Mouse (Mus musculus) lung, adult 2 months (tissue): ENCODE measurements at regions not wholly inside any gene's neighbourhood (a gene's known extent, or its start where the extent isn't known, plus 50 kb on each side); places are given as distances from the start of the nearest gene placed in this dataset.

Source experiments
- DNase-seq: peaks from one replicate; pipeline ENCODE4 v3.0.0; 2022
- H3K4me1 ChIP-seq: fragments of 200-500 bp; 2 replicates; pipeline ENCODE4 v1.6.1; 2011; ENCODE audit warnings: low read length; ENCODE audit not compliant: control insufficient read depth, insufficient read depth
- H3K4me3 ChIP-seq: fragments of 200-500 bp; replicated peaks from 2 replicates; pipeline ENCODE3; 2011; ENCODE audit warnings: low read depth, mild to moderate bottlenecking, control low read depth, low read length; ENCODE audit errors: extremely low read depth
- CTCF ChIP-seq: fragments of 200-500 bp; IDR thresholded peaks from 2 replicates; pipeline ENCODE4 v1.5.1; 2011; ENCODE audit warnings: mild to moderate bottlenecking, low read length, control low read depth; ENCODE audit not compliant: insufficient read depth
- POLR2A ChIP-seq: fragments of 200-500 bp; IDR thresholded peaks from 2 replicates; pipeline ENCODE4 v1.6.1; 2011; ENCODE audit warnings: low read depth, mild to moderate bottlenecking, control low read depth, low read length, borderline replicate concordance; ENCODE audit errors: extremely low read depth
- WGBS: fragments of 180-500 bp; shearing (Covaris S2); methylation state at CpG from one replicate; pipeline ENCODE4 v1.1.7; 2018; 5-methylcytosine and 5-hydroxymethylcytosine counted together

DNA sequence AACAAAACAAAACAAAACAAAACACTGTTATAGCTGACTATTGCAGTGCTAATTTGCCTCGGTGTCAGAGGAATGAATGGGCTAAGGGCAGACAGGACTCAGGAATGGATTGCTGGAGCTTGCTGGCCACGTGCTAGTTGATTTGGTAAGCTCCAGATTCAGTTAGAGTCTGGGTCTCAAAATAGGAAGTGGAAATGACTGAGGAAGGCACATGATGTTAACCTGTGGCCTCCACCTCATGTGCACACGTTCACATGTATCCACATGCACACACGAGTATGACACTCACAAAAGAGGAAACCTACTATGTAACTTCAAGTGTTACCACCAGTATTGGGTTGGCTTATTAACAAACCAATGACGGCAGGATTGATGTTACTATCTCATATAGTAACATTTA, 125.0 kb downstream of the Ndfip2 start:
- H3K4me1 ChIP-seq, result no peaks in the 10 kb centered on the region
- TF ChIP-seq POLR2A (no peak), CTCF (no peak)
- WGBS, result 65% methylated on average over 5 of the region's 5 CpGs
- H3K4me3 ChIP-seq, result no peak overlapping the region
- no peak for DNase-seq

DNA sequence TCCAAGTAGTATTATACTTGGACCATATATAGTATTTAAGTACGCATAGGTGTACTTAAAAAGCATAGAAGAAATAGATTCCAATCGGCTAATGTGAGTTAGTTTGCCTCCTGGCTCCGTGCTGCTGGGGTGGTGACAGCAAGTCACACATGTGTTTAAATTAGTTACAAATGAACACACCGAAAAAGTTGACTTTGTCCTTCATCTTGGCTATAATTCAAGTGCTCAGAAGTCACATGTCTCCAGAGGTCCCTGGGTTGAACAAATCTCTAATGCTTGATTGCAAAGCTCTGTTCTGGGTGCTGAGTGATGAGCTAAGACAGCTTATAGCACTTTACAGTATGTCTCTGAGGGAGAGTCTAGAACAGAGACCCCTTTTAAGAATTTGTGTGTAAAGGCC, 121.7 kb downstream of the Ndfip2 start:
- TF ChIP-seq POLR2A (no peak), CTCF (no peak)
- no peak for DNase-seq
- Histone ChIP-seq H3K4me1 (no peaks in the 10 kb centered on the region), H3K4me3 (no peak overlapping the region)
- 63% methylated on average over 4 of the region's 4 CpGs for WGBS

DNA sequence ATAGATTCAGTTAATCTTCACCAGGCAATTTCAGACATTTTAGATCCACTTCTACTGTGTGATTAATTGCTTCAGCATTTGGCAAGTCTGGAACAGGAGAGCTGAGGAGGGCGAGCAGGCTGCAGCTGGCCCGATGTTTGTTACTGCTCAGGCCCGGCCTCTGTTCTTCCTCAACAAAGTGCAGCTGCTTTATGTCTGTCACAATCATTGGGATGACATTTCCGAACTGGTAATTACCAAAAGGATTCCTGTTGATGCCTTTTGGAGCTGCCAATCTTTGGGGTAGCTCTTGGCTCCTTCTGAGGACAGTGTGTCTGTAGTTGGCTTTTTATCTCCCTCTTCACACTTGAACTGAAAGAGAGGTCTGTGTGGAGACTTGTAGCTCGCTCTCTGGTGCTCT, 119.4 kb downstream of the Ndfip2 start:
- TF ChIP-seq POLR2A, result no peak
- no peak for TF ChIP-seq CTCF
- Histone ChIP-seq H3K4me1 (no peaks in the 10 kb centered on the region), H3K4me3 (no peak overlapping the region)
- no peak for DNase-seq
- WGBS, result 46% methylated on average over 5 of the region's 5 CpGs

DNA sequence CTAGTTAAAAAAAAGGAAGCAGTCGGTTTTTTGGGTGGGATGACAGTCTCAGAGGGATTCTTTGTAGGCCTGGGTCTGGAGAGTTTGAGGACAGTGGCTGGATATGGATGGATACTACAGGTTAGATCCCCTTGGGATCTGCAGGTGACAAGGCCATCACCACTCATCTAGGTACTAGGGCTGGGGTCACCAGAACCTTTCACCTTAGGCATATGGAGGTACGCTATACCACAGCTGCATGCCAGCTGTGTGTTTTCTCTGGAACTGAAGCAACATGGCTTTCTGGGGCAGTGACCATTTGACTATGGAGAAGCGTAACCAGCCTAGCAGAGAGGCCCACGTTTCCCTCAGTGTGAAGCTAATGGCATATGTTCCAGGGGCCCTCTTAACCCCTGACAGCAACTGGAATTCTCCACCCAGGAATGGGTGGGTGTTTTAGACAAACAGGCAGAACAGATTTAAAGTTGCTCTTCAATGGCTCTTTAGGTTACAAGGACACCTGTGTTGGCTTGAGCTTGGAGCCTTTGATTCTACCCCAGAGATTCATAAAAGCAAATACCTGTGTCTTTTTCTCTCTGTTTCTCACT, 118.8 kb downstream of the Ndfip2 start:
- no peak for DNase-seq
- 75% methylated on average over 4 of the region's 4 CpGs for WGBS
- H3K4me3 ChIP-seq, result no peak overlapping the region

DNA sequence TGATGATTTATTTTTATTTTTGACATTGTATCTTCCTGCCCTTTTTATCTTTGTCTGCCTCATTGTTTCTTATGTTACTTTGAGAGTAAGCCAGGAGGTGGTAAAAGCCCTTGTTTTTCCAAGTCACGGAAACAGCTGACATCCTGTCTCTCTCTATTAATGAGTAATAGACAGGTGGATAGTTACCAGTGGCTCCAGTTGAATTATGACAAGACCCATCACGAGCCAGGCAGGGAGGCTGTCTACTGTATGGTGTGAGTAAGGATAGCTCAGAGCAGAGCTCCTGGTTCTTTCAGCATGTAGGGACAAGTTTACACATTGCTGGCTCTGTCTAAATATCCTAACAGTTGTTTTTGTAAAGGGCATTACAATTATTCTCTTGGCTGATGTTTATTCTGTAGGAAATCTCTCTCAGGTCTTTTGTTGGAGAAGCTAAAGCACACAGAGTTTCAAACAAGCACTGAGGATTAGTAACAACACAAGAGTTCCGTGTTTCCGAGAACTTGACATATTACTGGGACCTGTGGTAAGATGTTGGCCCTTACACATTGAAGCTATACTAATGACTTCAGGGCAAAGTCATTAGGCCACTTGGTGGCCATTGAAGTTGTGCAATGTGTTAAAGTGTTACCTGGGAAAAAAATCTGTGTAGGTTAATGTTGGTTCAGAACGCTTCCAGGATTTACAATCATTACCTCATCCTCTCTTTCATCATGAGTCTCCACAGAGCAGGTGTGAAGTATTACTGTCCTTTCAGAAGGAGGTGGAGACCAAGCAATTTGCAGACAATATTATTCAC, 111.5 kb downstream of the Ndfip2 start:
- TF ChIP-seq POLR2A, result no peak
- no peak for TF ChIP-seq CTCF
- Histone ChIP-seq H3K4me3 (no peak overlapping the region), H3K4me1 (peaks cover 2% of the 10 kb centered on the region; the same call in 1 of the 2 replicates)
- 45% methylated on average over 5 of the region's 5 CpGs for WGBS
- DNase-seq, result no peak

More for the DNA sequence above, 118.8 kb downstream of the Ndfip2 start:
- no peaks in the 10 kb centered on the region for H3K4me1 ChIP-seq
- TF ChIP-seq CTCF (no peak), POLR2A (no peak)

DNA sequence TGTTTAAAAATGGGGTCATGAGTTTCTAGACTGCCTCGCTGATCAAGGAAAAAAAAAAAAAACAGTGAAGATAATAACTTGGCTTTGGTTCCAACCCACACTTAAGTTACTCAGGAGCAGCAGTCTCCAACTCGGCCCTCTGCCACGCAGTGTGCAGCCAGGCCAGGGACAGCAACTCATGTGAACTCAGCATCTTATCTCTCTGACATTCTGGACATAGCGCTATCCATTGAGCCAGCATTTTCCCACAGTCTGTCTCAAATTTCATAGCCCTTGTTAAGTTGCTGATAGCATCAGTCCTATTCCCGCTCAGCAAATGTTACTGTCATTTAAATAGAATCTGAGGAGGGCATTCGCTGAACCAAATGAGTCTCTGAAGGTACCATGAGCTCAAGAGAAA, 102.2 kb downstream of the Ndfip2 start:
- Histone ChIP-seq H3K4me1 (no peaks in the 10 kb centered on the region; the same call in 1 of the 2 replicates), H3K4me3 (no peak overlapping the region)
- WGBS, result 37% methylated on average over 6 of the region's 6 CpGs
- TF ChIP-seq CTCF (no peak), POLR2A (no peak)
- DNase-seq, result no peak

DNA sequence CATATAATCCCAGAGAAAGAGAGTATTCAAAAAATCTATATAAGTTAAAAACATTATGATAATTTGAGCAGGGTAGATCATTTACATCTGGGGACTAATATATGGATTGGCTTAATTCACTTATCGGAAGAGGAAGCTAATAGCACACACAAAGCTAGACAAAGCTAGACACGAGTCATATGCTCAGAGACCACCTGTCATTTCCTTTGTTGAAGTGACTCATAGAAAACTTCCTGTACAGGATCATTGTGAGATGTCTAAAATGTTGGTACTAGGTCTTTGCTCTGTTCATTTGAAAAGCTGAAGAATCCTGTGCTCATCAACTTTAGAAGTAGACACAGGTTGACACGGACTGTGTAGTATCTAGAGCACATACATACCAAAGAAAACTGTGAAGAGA, 101.5 kb downstream of the Ndfip2 start:
- 57% methylated on average over 3 of the region's 3 CpGs for WGBS
- TF ChIP-seq CTCF (no peak), POLR2A (no peak)
- Histone ChIP-seq H3K4me1 (no peaks in the 10 kb centered on the region; the same call in 1 of the 2 replicates), H3K4me3 (no peak overlapping the region)
- DNase-seq, result no peak
